ENCODE assay signal across 8 mouse cellular contexts in genomic region chr3:95881979-95882815, GRCm38 (mm10). TPM values are rescaled to one million over a fixed set of nuclear protein-coding genes. Genes with fewer than 3 reads are reported as not detected.
DNase-seq lines count a peak whose midpoint lies in the region; ATAC-seq and TF ChIP-seq lines count a peak whose summit lies in the region.

Gene Ciart (minus strand): TSS chr3:95882251.

- H3K9me3 ChIP-seq in heart, embryonic 12.5 days (replicated peaks), result no peaks in the 10 kb centered on the region
- H3K9me3 ChIP-seq in kidney, postnatal 0 days (replicated peaks; ENCODE audit: low read length), result no peaks in the 10 kb centered on the region

- H3K4me3 ChIP-seq in brown adipose tissue, adult 24 weeks (ENCODE audit: insufficient read depth, low read depth, low read length), result peak within 1 kb of the TSS; percentile 56
- peak within 1 kb of the TSS; percentile 55 for H3K4me3 ChIP-seq in heart, embryonic 12.5 days
- peak within 1 kb of the TSS; percentile 43 for H3K4me3 ChIP-seq in kidney, postnatal 0 days (replicated peaks; ENCODE audit: low read depth, low read length)
- peak within 1 kb of the TSS; percentile 69 for H3K4me3 ChIP-seq in liver, adult 2 months (ENCODE audit: insufficient read depth, low read depth, low read length)

- under 1% methylated on average over 66 of the region's 66 CpGs for WGBS in heart, embryonic 12.5 days
- under 1% methylated on average over 57 of the region's 66 CpGs for WGBS in kidney, postnatal 0 days
- WGBS in liver, adult 2 months, result under 1% methylated on average over 66 of the region's 66 CpGs

- H3K4me2 ChIP-seq in heart, embryonic 12.5 days, result peak within 1 kb of the TSS; percentile 96
- peak within 1 kb of the TSS; percentile 97 for H3K4me2 ChIP-seq in kidney, postnatal 0 days (ENCODE audit: low read length)

- H3K27me3 ChIP-seq in heart, embryonic 12.5 days (replicated peaks), result no peaks in the 10 kb centered on the region
- H3K27me3 ChIP-seq in kidney, postnatal 0 days (ENCODE audit: insufficient read depth, low read length), result no peaks in the 10 kb centered on the region
- H3K27me3 ChIP-seq in liver, adult 2 months (ENCODE audit: control insufficient read depth, insufficient read depth, low read length), result no peaks in the 10 kb centered on the region

- no peaks in the 10 kb centered on the region for H3K79me2 ChIP-seq in liver, adult 2 months (ENCODE audit: control insufficient read depth, insufficient read depth, low read length)

- TF ChIP-seq CTCF in kidney, postnatal 0 days (IDR thresholded peaks at IDR 0.05; ENCODE audit: low read depth), result no peak
- no peak for TF ChIP-seq CTCF in liver, adult 2 months (IDR thresholded peaks at IDR 0.05; ENCODE audit: low read depth, low read length)

- H3K9ac ChIP-seq in heart, embryonic 12.5 days, result peak within 1 kb of the TSS; percentile 66
- peak within 1 kb of the TSS; percentile 53; the same call in 1 of the 2 replicates for H3K9ac ChIP-seq in kidney, postnatal 0 days (ENCODE audit: low read depth, low read length)
- H3K9ac ChIP-seq in liver, adult 2 months (ENCODE audit: low read depth, low read length), result peak within 1 kb of the TSS; percentile 76

- H3K27ac ChIP-seq in brown adipose tissue, adult 24 weeks (replicated peaks; ENCODE audit: low read depth, low read length), result peak within 1 kb of the TSS; percentile 36
- peak within 1 kb of the TSS; percentile 54; the same call in 1 of the 2 replicates for H3K27ac ChIP-seq in heart, embryonic 12.5 days (ENCODE audit: poor library complexity, severe bottlenecking)
- H3K27ac ChIP-seq in kidney, postnatal 0 days, result peak within 1 kb of the TSS; percentile 31; the same call in 1 of the 2 replicates
- peak within 1 kb of the TSS; percentile 79 for H3K27ac ChIP-seq in liver, adult 2 months (replicated peaks; ENCODE audit: insufficient read depth, low read depth, low read length)

- peak; percentile 93 for TF ChIP-seq POLR2A in liver, adult 2 months (IDR thresholded peaks at IDR 0.05; ENCODE audit: extremely low read depth, insufficient read depth, low read length)

- DNase-seq in CD4-positive, CD25-positive, alpha-beta regulatory T cell, adult 2 months (ENCODE audit: low read depth, low spot score), result peak; percentile 96
- peak; percentile 99 for DNase-seq in kidney, postnatal 0 days (ENCODE audit: low spot score)
- peak; percentile 96 for DNase-seq in liver, adult 2 months (ENCODE audit: extremely low read depth, low read depth, low spot score)
- DNase-seq in spleen, postnatal 36 days (ENCODE audit: low spot score in 2 of 2), result peak; percentile 91

- no peaks in the 10 kb centered on the region for H3K4me1 ChIP-seq in brown adipose tissue, adult 24 weeks (ENCODE audit: control insufficient read depth, insufficient read depth, insufficient read length, low read length)
- peaks cover 9% of the 10 kb centered on the region; the same call in 1 of the 2 replicates for H3K4me1 ChIP-seq in heart, embryonic 12.5 days (replicated peaks)
- peaks cover 6% of the 10 kb centered on the region; the same call in 1 of the 2 replicates for H3K4me1 ChIP-seq in kidney, postnatal 0 days (replicated peaks; ENCODE audit: insufficient read depth, low read length)
- H3K4me1 ChIP-seq in liver, adult 2 months (ENCODE audit: control insufficient read depth, insufficient read depth, low read length), result peaks cover 15% of the 10 kb centered on the region

- peaks cover 17% of the 10 kb centered on the region for H3K36me3 ChIP-seq in heart, embryonic 12.5 days
- 0 out of 2 replicates have a peak, but pooled peaks cover 1% of the 10 kb centered on the region for H3K36me3 ChIP-seq in kidney, postnatal 0 days (ENCODE audit: insufficient read depth, low read length)
- peaks cover 5% of the 10 kb centered on the region; the same call in 1 of the 2 replicates for H3K36me3 ChIP-seq in liver, adult 2 months (ENCODE audit: control insufficient read depth, insufficient read depth, low read length)

- ATAC-seq in erythroid progenitor cell, adult 5-6 weeks (replicated peaks; ENCODE audit: low FRiP score, poor library complexity, severe bottlenecking), result peak; percentile 97
- peak; percentile 98 for ATAC-seq in heart, embryonic 12.5 days (ENCODE audit: insufficient number of reproducible peaks, low FRiP score)
- peak; percentile 98 for ATAC-seq in kidney, postnatal 0 days (replicated peaks; ENCODE audit: low FRiP score, low read depth)
- ATAC-seq in monocyte, adult 5-6 weeks (replicated peaks; ENCODE audit: insufficient number of reproducible peaks, low FRiP score, low TSS enrichment, poor library complexity, severe bottlenecking), result peak; percentile 97

RNA-seq across cellular contexts. Expression of gene Ciart, which starts in this region (rescaled TPM):
- 1.5 and 3.4 TPM in 2 replicates for polyA plus RNA-seq in brown adipose tissue, adult 24 weeks (2012; ENCODE audit: insufficient read depth, insufficient read length, missing spikeins)
- total RNA-seq in erythroid progenitor cell, adult 5-6 weeks (2015; ENCODE audit: low replicate concordance), result not detected in 2 replicates
- 1.8 TPM in 1 of 2 replicates, not detected in the other for total RNA-seq in erythroid progenitor cell, adult 5-6 weeks (2017; ENCODE audit: low replicate concordance)
- polyA plus RNA-seq in heart, embryonic 12.5 days (2016; fragmentation: Nextera tagmentation; extraction: Ambion mirVana), result 5.5 and 6.8 TPM in 2 replicates
- 1.1 and 1.2 TPM in 2 replicates for polyA plus RNA-seq in kidney, postnatal 0 days (2015; fragmentation: Nextera tagmentation; extraction: Ambion mirVana)
- 9.2 and 19.5 TPM in 2 replicates for total RNA-seq in liver, adult 2 months (2014; rRNA removed)
- 1.4 and 1.7 TPM in 2 replicates for polyA plus RNA-seq in liver, adult 2 months (2012; rRNA removed)
- total RNA-seq in monocyte, adult 5-6 weeks (2017), result 6.4 to 16.6 TPM (median 10.2 TPM) in 3 replicates

Comparison
In these comparisons a context has a peak if more than half of its experiments do, and no peak if none do; other contexts are left out.
1. Peak in every context shown above with its lines: DNase-seq, ATAC-seq, H3K4me3 ChIP-seq and H3K27ac ChIP-seq.